Mouse (Mus musculus): ENCODE measurements around the gene Jkamp.
A peak's percentile ranks its signal among the peaks of the same experiment; 100 is the strongest.
"Not testable (repeated sequence)": the region's sequence is repeated elsewhere in the genome, so short reads cannot be mapped to it uniquely, and the experiment has no call there.

The Jkamp gene

GRCm38 (mm10) chr12:72085329-72086165 is at the start of gene Jkamp, which contains the start of gene L3hypdh:
Gene Jkamp, plus strand, starts transcription at chr12:72085589.
Gene L3hypdh, minus strand, starts transcription at chr12:72085439.
- peak; percentile 98 for DNase-seq

- no peak for DNase-seq
These were observed 49.2 kb upstream of the Jkamp start for GRCm38 (mm10) chr12:72036097-72036661.

GRCm38 (mm10) chr12:72037049-72037448 is 48.3 kb upstream of the Jkamp start:
- DNase-seq = no peak

- no peak for DNase-seq
These were observed 46.5 kb upstream of the Jkamp start for GRCm38 (mm10) chr12:72038866-72039265.

- no peak for DNase-seq
These were observed 45.9 kb upstream of the Jkamp start for GRCm38 (mm10) chr12:72039501-72039900.

- DNase-seq = no peak
These were observed 44.2 kb upstream of the Jkamp start for GRCm38 (mm10) chr12:72041238-72041637.

- DNase-seq = no peak
These were observed 37.9 kb upstream of the Jkamp start for GRCm38 (mm10) chr12:72047513-72047912.

- DNase-seq = not testable (repeated sequence)
These were observed 35.2 kb upstream of the Jkamp start for GRCm38 (mm10) chr12:72050156-72050555.

GRCm38 (mm10) chr12:72050821-72051220 is 34.6 kb upstream of the Jkamp start:
- DNase-seq = no peak

GRCm38 (mm10) chr12:72052571-72052970 is 32.8 kb upstream of the Jkamp start:
- no peak for DNase-seq

GRCm38 (mm10) chr12:72053303-72053702 is 32.1 kb upstream of the Jkamp start:
- no peak for DNase-seq

- no peak for DNase-seq
These were observed 31.5 kb upstream of the Jkamp start for GRCm38 (mm10) chr12:72053851-72054250.

GRCm38 (mm10) chr12:72057780-72058179 is 27.6 kb upstream of the Jkamp start:
- DNase-seq = no peak

- no peak for DNase-seq
These were observed 15.6 kb upstream of the Jkamp start for GRCm38 (mm10) chr12:72069626-72070326.

- peak; percentile 85 for DNase-seq
These were observed 14.8 kb upstream of the Jkamp start, which contains the start of gene Gpr135 for GRCm38 (mm10) chr12:72070327-72071269. Gene Gpr135, minus strand, starts transcription at chr12:72071125.

GRCm38 (mm10) chr12:72078248-72078647 is 7.1 kb upstream of the Jkamp start:
- no peak for DNase-seq

GRCm38 (mm10) chr12:72081961-72082360 is 3.4 kb upstream of the Jkamp start:
- no peak for DNase-seq

- no peak for DNase-seq
These were observed 3.0 kb upstream of the Jkamp start for GRCm38 (mm10) chr12:72082370-72082769.

- no peak for DNase-seq
These were observed 2.1 kb upstream of the Jkamp start for GRCm38 (mm10) chr12:72083265-72083664.

- no peak for DNase-seq
These were observed 947 bp upstream of the Jkamp start for GRCm38 (mm10) chr12:72084261-72085023.

- DNase-seq = no peak
These were observed 413 bp upstream of the Jkamp start for GRCm38 (mm10) chr12:72085024-72085328.

Measured in cerebellum, adult 11-12 months (tissue).